Mouse (Mus musculus) megakaryocyte, embryonic 14.5 days (primary cell): ENCODE measurements around the gene Ace. TPM values are rescaled to one million over a fixed set of nuclear protein-coding genes. Genes with fewer than 3 reads are reported as not detected.

ENCODE experiments used
- H3K27me3 ChIP-seq: replicated peaks from 2 replicates; pipeline ENCODE3; 2012; ENCODE audit warnings: inconsistent platforms
- H3K36me3 ChIP-seq: replicated peaks from 2 replicates; pipeline ENCODE3; 2012; ENCODE audit warnings: low read length, inconsistent platforms, mixed read lengths
- H3K4me1 ChIP-seq: 2 replicates; pipeline ENCODE4 v1.6.1; 2012; ENCODE audit warnings: inconsistent platforms
- H3K4me3 ChIP-seq: replicated peaks from 2 replicates; pipeline ENCODE3; 2012; ENCODE audit warnings: moderate library complexity, mild to moderate bottlenecking, inconsistent platforms
- H3K9me3 ChIP-seq: 2 replicates; pipeline ENCODE4 v1.6.1; 2012; ENCODE audit warnings: inconsistent platforms
- FLI1 ChIP-seq: IDR thresholded peaks from 2 replicates; pipeline ENCODE4 v1.6.1; 2012; ENCODE audit warnings: low read length, inconsistent platforms, mixed read lengths
- GATA1 ChIP-seq: IDR thresholded peaks from 3 replicates; pipeline ENCODE4 v1.6.1; 2012; ENCODE audit warnings: mixed read lengths, low read length, inconsistent platforms, borderline replicate concordance
- polyA plus RNA-seq: library from polyadenylated mRNA; stranded (reverse); fragments of >175 nt; gene quantifications from 2 replicates; pipeline ENCODE4 v1.2.3, GENCODE M21; 2012; ENCODE audit warnings: low replicate concordance; ENCODE audit not compliant: insufficient read depth

The Ace gene
- polyA plus RNA-seq, 1 experiment = 0.17 TPM

GRCm38 (mm10) chr11:105958566-105958965 lies 9.2 kb upstream of the Ace start:
- H3K36me3 ChIP-seq = no peaks in the 10 kb centered on the region
- no peaks in the 10 kb centered on the region for H3K9me3 ChIP-seq
- TF ChIP-seq GATA1 = no peak
- TF ChIP-seq FLI1 = no peak
- H3K4me3 ChIP-seq = no peak overlapping the region
- peaks cover 76% of the 10 kb centered on the region for H3K27me3 ChIP-seq
- H3K4me1 ChIP-seq = peaks cover 24% of the 10 kb centered on the region

GRCm38 (mm10) chr11:105959355-105959754 lies 8.4 kb upstream of the Ace start:
- no peaks in the 10 kb centered on the region for H3K36me3 ChIP-seq
- peaks cover 24% of the 10 kb centered on the region for H3K4me1 ChIP-seq
- H3K9me3 ChIP-seq = no peaks in the 10 kb centered on the region
- peak overlapping the region; percentile 80 for H3K4me3 ChIP-seq
- TF ChIP-seq GATA1 (no peak), FLI1 (no peak)
- H3K27me3 ChIP-seq = peaks cover 76% of the 10 kb centered on the region

- Histone ChIP-seq H3K4me3 (no peak overlapping the region), H3K4me1 (peaks cover 22% of the 10 kb centered on the region), H3K36me3 (no peaks in the 10 kb centered on the region), H3K27me3 (peaks cover 87% of the 10 kb centered on the region), H3K9me3 (peaks cover 2% of the 10 kb centered on the region; the same call in 1 of the 2 replicates)
- no peak for TF ChIP-seq GATA1
- no peak for TF ChIP-seq FLI1
Measured at GRCm38 (mm10) chr11:105964691-105965090, 3.1 kb upstream of the Ace start.

- Histone ChIP-seq H3K9me3 (peaks cover 2% of the 10 kb centered on the region; the same call in 1 of the 2 replicates), H3K36me3 (no peaks in the 10 kb centered on the region), H3K4me3 (no peak overlapping the region), H3K27me3 (peaks cover 91% of the 10 kb centered on the region), H3K4me1 (peaks cover 13% of the 10 kb centered on the region)
- TF ChIP-seq GATA1 = no peak
Measured at GRCm38 (mm10) chr11:105966288-105966687, 1.5 kb upstream of the Ace start.

- Histone ChIP-seq H3K9me3 (peaks cover 2% of the 10 kb centered on the region; the same call in 1 of the 2 replicates), H3K4me1 (peaks cover 13% of the 10 kb centered on the region), H3K36me3 (no peaks in the 10 kb centered on the region), H3K4me3 (no peak overlapping the region), H3K27me3 (peaks cover 94% of the 10 kb centered on the region)
- TF ChIP-seq GATA1 (no peak), FLI1 (no peak)
Measured at GRCm38 (mm10) chr11:105968948-105969347, 1.2 kb downstream of the Ace start.

GRCm38 (mm10) chr11:105969516-105969915 lies 1.8 kb downstream of the Ace start:
- H3K36me3 ChIP-seq = no peaks in the 10 kb centered on the region
- no peak for TF ChIP-seq GATA1
- TF ChIP-seq FLI1 = no peak
- H3K9me3 ChIP-seq = peaks cover 2% of the 10 kb centered on the region; the same call in 1 of the 2 replicates
- H3K4me3 ChIP-seq = no peak overlapping the region
- peaks cover 94% of the 10 kb centered on the region for H3K27me3 ChIP-seq
- peaks cover 13% of the 10 kb centered on the region for H3K4me1 ChIP-seq

GRCm38 (mm10) chr11:105974593-105974992 lies 6.8 kb downstream of the Ace start:
- Histone ChIP-seq H3K9me3 (no peaks in the 10 kb centered on the region), H3K4me3 (no peak overlapping the region), H3K36me3 (no peaks in the 10 kb centered on the region), H3K4me1 (no peaks in the 10 kb centered on the region), H3K27me3 (peaks cover 96% of the 10 kb centered on the region)
- TF ChIP-seq FLI1 = no peak
- TF ChIP-seq GATA1 = no peak

GRCm38 (mm10) chr11:105975050-105975449 lies 7.3 kb downstream of the Ace start:
- no peak overlapping the region for H3K4me3 ChIP-seq
- H3K27me3 ChIP-seq = peaks cover 96% of the 10 kb centered on the region
- H3K36me3 ChIP-seq = no peaks in the 10 kb centered on the region
- no peaks in the 10 kb centered on the region for H3K4me1 ChIP-seq
- TF ChIP-seq FLI1 = no peak
- H3K9me3 ChIP-seq = no peaks in the 10 kb centered on the region

- Histone ChIP-seq H3K9me3 (no peaks in the 10 kb centered on the region), H3K36me3 (no peaks in the 10 kb centered on the region), H3K4me3 (no peak overlapping the region), H3K4me1 (no peaks in the 10 kb centered on the region), H3K27me3 (peaks cover 95% of the 10 kb centered on the region)
- no peak for TF ChIP-seq FLI1
- no peak for TF ChIP-seq GATA1
Measured at GRCm38 (mm10) chr11:105975636-105976035, 7.9 kb downstream of the Ace start.

- Histone ChIP-seq H3K27me3 (peaks cover 91% of the 10 kb centered on the region), H3K4me3 (no peak overlapping the region), H3K36me3 (no peaks in the 10 kb centered on the region), H3K9me3 (no peaks in the 10 kb centered on the region), H3K4me1 (no peaks in the 10 kb centered on the region)
- TF ChIP-seq GATA1 (no peak), FLI1 (no peak)
Measured at GRCm38 (mm10) chr11:105978232-105978631, 10.5 kb downstream of the Ace start.

GRCm38 (mm10) chr11:105978634-105979033 lies 10.9 kb downstream of the Ace start:
- Histone ChIP-seq H3K27me3 (peaks cover 89% of the 10 kb centered on the region), H3K36me3 (no peaks in the 10 kb centered on the region), H3K9me3 (no peaks in the 10 kb centered on the region), H3K4me3 (no peak overlapping the region), H3K4me1 (no peaks in the 10 kb centered on the region)
- TF ChIP-seq GATA1 (no peak), FLI1 (no peak)
